Mouse (Mus musculus) natural killer cell, adult 2 months (primary cell): ENCODE results near the gene Lin28b.
"Not testable (repeated sequence)": the region's sequence is repeated elsewhere in the genome, so short reads cannot be mapped to it uniquely, and the experiment has no call there.

Experiments
- DNase-seq, 2 experiments: peaks; one replicate each; pipeline ENCODE4 v3.0.0; 2022; ENCODE audit warnings: low spot score in 2 of 2

The Lin28b gene

DNA sequence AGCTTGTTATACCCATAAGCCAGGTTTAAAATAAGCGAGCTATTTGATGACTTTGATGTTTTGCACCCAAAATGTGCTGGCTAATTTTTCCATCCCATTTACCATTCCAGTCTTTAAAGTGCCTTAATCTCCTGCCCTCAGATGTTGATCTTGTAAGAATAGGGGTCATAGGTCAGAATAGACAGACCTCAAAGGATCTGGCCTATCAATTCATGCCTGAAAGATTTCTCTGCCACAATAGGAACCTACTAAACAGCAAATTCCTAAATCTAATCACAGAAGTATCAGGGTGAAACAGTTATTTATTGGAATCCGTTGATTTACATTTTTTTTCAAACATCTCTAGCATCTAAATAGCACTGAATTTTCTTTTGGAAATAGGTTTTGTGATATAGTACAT, 74.5 kb downstream of the Lin28b start:
- no peak for DNase-seq

- no peak for DNase-seq
Observed at GRCm38 (mm10) chr10:45410624-45411341, 75.4 kb downstream of the Lin28b start.

DNA sequence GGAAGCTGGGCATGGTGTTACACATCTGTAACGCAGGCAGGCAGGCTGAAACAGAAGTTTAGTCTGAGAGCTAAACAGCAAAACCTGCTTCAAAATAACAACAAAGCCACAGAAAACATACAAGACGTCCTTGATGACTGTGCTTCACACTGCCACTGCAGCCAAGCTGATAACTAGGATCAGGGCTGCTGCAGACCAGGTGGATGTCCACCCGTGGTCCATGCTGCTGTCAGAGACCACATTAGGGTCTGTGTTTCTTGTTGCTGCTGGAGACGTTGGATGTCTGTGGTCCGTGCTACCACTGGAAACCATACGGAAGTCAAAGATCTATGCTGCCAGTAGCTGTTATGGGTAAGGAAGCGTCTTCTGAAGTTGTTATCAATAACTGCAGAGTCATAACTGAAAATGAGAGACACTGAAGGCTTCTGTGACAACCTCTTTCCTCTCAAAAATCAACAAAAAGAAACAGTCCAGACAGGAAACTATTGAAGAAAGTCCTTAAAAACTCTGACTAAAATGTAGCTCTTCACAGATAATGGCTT, 86.4 kb downstream of the Lin28b start:
- no peak for DNase-seq

DNA sequence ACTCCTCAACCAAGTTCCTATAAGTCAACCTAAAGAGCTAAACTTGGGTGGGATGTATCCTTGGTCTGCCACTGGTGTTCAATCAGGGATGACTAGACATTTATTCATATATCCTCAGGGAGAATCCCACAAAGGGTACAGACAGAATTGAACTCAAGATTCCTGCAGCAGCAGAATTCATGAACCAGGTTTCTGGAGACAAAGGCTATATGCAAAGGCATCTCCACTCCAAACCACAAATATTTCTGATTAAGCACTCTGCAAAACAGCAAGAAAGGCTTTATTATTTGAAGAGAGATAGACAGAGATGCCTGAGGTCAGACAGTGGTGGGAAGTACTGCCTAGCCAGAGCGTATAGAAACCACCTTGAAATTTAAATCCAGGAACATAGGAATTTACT, 88.0 kb downstream of the Lin28b start:
- DNase-seq: no peak

DNA sequence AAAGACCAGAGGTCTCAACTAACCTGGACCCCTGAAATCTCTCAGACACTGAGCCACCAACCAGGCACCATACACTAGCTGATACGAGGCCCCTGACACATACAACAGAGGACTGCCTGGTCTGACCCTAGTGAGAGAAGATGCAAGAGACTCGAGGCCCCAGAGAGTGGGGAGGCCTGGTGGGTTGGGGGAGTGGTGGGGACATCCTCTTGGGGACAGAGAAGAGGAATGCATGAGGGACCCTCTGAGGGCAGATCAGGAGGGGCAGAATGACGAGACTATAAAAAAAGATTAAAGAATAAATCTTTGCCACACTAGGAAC, 103.6 kb downstream of the Lin28b start:
- no peak for DNase-seq

DNA sequence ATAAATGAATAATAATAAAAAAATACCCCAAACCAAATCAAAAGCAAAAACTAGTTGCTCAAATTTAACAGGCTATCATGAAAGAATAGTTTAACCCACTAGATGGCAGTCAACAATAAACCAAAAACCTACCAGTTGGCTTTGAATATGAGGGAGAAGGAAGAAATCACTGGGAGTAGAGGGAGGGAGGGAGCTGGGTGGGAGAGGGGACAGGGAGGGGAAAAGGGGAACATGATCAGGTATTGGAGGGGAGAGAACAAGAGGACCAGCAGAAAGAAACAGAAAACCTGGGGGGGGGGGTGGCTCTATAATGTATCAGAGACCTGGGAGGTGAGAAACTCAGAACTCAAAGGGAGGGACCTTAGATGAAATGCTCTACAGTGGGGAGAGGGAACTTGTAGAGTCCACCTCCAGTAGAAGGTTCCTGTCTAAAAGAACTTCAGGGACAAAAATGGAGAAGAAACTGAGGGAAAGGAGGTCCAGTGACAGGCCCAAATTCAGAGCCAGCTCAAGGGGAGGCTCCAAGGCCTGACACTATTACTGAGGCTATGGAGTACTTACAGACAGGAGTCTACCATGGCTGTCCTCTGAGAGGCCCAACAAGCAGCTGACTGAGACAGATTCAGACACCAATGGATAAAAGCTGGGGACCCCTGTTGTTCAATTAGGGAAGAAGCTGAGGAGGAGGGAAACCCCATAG, 104.1 kb downstream of the Lin28b start:
- no peak for DNase-seq

DNA sequence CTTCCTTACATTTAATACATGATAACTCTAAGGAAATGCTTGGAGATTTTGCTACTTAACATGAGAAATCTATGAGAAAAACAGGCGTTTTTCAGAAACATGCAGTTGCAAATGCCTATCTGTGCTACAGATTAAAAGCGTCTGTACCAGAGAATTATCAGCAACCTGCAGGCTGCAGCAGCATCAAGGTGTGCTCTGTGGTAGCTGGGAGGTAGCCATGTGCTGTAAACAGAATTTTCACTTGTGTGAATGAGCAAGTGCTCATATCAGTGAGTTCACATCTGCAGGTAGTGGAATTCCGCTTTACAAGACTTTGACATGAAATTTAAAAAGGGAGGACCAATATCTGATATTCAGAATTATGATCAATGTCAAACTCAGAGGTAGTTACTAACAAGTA, 107.9 kb downstream of the Lin28b start:
- no peak for DNase-seq

GRCm38 (mm10) chr10:45372994-45373692, 113.1 kb downstream of the Lin28b start:
- peak; percentile 3 to 33 for DNase-seq

- no peak for DNase-seq
Observed at GRCm38 (mm10) chr10:45370545-45370944, 115.7 kb downstream of the Lin28b start.

GRCm38 (mm10) chr10:45369639-45370038, 116.6 kb downstream of the Lin28b start:
- no peak for DNase-seq

DNA sequence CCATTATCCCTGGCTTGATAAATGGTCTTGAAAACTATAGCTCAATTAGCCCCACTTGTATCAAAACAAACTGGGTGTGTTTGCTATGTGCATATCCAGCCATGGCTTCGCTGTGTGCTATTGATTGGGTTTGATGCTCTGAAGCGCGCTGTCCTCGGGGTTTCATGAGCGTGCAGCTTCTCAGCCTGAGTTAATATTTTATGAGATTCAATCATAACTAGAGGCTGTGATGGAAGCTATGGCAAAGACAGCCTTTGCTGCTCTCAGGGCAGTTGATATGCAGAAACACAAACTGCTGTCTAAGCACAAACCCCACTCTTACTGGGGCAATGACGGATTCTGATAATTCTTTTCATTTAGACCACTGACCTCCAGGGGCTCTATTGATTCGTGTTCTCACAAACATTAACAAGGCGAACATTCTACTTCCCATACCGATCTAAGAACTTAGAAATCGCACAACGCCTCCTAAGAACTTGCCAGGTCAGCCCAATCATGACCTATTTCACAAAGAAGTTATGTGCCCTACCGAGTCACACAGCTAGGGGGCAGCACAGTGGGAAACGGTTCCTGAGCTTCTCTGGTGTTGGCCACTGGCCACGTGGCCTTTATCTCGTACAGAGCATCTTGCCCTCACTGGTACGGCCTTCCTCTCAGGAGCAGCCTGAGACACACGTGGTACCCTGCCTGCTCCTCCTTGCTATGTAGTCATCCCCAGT, 119.0 kb downstream of the Lin28b start:
- DNase-seq: no peak

DNA sequence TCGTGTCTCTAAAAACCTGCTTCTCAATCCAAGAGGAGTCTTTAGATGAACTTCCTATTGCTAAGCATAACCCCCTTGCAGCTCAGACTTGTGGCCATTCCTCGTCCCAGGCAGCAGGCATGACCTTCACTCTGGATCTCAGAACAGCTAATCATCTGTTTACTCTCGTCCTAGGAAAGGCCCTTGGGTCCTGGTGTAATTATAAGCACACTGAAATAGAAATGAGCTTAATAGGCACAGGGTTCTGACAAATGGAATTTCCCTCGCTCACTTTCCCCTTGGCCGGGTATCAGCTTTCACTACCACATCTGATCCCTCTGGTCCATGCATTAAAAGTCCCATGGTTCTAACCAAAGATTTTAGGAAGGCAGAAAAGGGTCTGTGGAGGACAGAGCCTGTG, 122.8 kb downstream of the Lin28b start:
- DNase-seq: no peak

- no peak for DNase-seq
Observed at GRCm38 (mm10) chr10:45356091-45356490, 130.1 kb downstream of the Lin28b start.

GRCm38 (mm10) chr10:45348143-45348542, 138.1 kb downstream of the Lin28b start:
- not testable (repeated sequence) for DNase-seq

DNA sequence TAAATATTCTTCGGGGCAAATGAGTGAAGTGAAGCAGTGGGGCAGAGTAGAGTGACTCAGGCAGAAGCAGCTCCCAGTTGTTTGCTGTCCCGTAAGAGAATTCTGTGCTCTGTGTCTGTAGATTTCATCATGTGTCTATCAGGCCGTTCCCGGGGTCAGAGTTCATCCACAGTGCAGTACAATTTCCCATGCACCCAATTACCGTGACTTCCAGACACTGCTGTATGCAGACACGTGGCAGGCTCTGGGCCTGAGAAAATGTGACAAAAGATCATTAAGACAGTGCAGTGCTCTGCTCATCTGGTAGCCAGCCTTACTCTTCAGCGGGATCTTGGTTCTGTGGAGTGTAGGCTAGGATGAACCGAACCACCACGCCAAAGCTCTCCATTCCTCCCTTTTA, 141.0 kb downstream of the Lin28b start:
- no peak for DNase-seq

GRCm38 (mm10) chr10:45344381-45344780, 141.8 kb downstream of the Lin28b start:
- no peak for DNase-seq

- DNase-seq: no peak
Observed at GRCm38 (mm10) chr10:45339106-45339505, 147.1 kb downstream of the Lin28b start.

DNA sequence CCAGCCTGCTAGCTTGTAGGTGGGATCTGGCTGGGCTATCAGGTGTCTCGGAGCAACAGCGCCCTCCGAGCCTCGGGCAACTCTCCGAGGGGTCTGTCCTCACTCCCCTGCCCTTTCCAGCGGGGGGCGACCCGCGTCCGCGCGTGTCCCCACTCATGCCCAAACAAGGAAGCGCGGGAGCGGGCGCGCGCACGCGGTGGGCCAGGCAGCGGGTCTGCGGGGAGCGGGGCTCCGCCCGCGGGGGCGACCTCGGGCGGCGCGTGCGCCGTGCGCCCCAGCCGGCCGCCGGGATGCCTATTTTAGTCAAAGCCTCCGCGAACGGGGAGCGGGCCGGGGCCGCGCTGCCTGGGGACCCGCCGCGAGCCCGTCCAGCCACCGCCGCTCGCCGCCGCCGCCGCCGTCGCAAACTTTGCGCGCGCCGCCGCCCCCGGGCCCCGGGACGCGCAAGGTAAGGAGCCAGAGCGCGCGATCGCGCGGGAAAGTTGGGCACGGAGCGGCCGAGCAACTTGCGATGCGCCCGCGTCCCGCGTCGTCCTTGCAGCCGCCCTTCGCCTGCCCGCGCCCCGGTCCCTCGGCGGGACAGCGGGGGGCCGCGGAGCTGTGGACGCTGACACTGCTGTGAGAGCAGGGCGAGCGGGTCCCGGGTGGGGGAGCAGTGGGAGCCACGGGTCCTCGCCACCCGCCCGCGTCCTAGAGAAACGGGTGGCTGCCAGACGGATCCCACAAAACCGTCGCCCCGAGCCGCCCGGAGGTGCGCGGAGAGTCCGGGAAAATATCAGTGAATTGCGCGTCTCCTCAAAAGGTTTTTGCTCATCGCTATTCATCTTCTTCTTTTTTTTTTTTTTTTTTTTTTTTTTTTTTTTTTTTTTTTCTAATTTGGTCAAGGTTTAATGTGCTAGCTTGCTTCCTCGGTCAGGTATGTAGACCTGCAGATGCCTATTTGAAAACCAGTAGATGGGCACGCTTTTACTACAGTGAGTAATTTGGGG, 150.5 kb downstream of the Lin28b start, which contains the start of gene Bves:
TSS of gene Bves (plus strand) at position 339 of the 989 bp plus-strand sequence.
- no peak for DNase-seq

GRCm38 (mm10) chr10:45334925-45335324, 151.3 kb downstream of the Lin28b start:
- no peak for DNase-seq

- DNase-seq: no peak
Observed at GRCm38 (mm10) chr10:45328196-45329000, 157.8 kb downstream of the Lin28b start.
